Mouse (Mus musculus): ENCODE data around the gene 4933430I17Rik.
"Not testable (repeated sequence)": the region's sequence is repeated elsewhere in the genome, so short reads cannot be mapped to it uniquely, and the experiment has no call there.

4933430I17Rik gene

GRCm38 (mm10) chr4:62544801-62545200 lies 19.6 kb downstream of the 4933430I17Rik start:
- DNase-seq (ENCODE audit: low read depth, low spot score) = no peak

GRCm38 (mm10) chr4:62551966-62552365 lies 26.8 kb downstream of the 4933430I17Rik start:
- DNase-seq (ENCODE audit: low read depth, low spot score) = no peak

DNA sequence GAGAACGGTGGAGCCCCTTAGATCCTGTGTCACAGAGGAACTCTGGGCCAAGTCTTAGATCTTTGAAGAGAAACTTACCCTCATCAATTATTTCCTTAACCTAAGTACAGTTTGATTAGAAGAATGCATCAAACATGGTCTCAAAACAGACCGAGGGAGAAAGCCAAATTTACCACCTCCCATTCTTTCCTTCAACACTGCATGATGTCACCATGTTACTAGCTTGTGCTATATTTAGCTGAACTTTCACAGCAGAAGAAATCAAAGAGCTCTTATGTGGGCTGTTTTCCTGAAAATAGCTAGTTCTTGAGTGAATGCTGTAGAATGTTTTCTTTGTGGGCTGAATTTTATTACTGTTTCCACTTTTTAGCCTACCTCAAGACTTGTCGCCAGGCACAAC lies 32.3 kb downstream of the 4933430I17Rik start:
- DNase-seq (ENCODE audit: low read depth, low spot score) = no peak

DNA sequence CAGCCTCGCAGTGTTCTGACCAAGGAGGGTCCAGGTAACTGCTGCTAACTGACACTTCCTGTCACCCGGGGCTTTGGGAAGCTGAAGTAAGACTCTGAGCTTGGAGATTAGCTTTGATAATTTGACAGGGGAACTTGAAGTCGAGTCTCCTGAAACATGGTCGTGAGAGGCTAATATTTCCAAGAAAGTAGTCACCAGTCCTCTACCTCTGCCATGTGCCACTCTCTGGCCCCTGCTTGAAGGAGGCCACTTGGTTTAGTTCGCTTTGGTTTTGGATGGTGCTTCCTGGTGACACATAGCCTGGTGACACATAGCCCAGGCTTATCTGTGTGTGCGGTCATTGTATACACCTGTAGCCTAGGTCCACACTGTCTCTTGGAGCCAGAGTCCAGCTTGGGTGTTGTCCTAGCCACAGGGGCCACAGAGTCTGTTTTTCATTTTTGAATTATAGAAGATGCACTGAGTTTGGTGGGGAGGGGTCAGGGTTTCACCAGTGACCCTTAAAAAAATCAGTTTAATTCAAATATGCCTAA lies 34.7 kb downstream of the 4933430I17Rik start, which contains the start of gene Rgs3:
Gene Rgs3 (plus strand): TSS at position 51 of the 533 bp plus-strand sequence.
- DNase-seq (ENCODE audit: low read depth, low spot score) = no peak

DNA sequence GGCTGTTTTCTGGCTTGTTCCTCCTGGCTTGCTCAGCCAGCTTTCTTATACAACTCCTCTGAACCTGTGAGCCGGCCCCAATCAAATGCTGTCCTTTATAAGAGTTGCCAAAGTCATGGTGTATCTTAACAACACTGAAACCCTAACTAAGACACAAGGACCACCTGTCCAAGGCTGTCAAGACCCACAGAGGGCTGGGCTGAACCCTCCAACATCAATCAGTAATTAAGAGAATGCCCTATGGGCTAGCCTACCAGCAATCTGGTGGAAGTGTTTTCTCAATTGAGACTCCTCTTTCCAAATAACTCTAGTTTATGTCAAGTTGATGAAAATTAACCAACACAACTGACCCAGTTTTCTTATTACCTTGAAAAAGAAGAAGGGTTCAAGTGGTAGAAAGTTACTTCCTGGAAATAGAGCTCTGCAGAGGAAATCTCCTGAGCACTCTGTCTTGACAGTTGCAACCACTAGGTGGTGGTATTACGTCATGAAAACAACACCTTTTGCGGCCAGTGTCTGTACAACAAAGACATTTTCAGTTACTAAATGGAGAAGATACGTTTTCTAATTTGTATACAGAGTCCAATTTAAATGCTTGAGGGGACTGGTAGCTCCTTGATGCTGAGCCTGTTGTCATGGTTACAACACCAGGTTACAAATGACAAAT lies 35.9 kb downstream of the 4933430I17Rik start:
- DNase-seq (ENCODE audit: low read depth, low spot score) = peak; percentile 85

DNA sequence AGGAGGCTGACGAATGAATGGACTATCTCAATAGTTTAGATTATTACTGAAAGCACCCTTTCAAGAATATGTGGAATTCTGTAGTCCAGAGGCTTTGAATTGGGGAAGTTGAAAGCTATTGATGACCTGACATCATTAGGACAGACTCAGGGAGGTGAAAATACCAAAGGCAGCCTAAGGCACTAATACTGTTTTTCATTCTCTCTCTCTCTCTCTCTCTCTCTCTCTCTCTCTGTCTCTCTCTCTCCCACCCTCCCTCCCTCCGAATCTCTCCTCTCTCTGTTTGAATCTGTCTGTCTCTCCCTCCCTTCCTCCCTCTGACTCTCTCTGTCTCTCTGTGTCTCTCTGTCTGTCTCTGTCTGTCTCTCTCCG lies 36.4 kb downstream of the 4933430I17Rik start:
- DNase-seq (ENCODE audit: low read depth, low spot score) = no peak

GRCm38 (mm10) chr4:62562006-62562405 lies 36.8 kb downstream of the 4933430I17Rik start:
- DNase-seq (ENCODE audit: low read depth, low spot score) = no peak

- DNase-seq (ENCODE audit: low read depth, low spot score) = no peak
Measured at GRCm38 (mm10) chr4:62566530-62566929, 41.4 kb downstream of the 4933430I17Rik start.

GRCm38 (mm10) chr4:62567696-62568095 lies 42.5 kb downstream of the 4933430I17Rik start:
- DNase-seq (ENCODE audit: low read depth, low spot score) = no peak

- DNase-seq (ENCODE audit: low read depth, low spot score) = no peak
Measured at GRCm38 (mm10) chr4:62568359-62568758, 43.2 kb downstream of the 4933430I17Rik start.

GRCm38 (mm10) chr4:62569603-62570002 lies 44.4 kb downstream of the 4933430I17Rik start:
- no peak for DNase-seq (ENCODE audit: low read depth, low spot score)

GRCm38 (mm10) chr4:62570029-62570428 lies 44.9 kb downstream of the 4933430I17Rik start:
- DNase-seq (ENCODE audit: low read depth, low spot score) = no peak

GRCm38 (mm10) chr4:62582365-62583264 lies 57.4 kb downstream of the 4933430I17Rik start:
- DNase-seq (ENCODE audit: low read depth, low spot score) = no peak

DNA sequence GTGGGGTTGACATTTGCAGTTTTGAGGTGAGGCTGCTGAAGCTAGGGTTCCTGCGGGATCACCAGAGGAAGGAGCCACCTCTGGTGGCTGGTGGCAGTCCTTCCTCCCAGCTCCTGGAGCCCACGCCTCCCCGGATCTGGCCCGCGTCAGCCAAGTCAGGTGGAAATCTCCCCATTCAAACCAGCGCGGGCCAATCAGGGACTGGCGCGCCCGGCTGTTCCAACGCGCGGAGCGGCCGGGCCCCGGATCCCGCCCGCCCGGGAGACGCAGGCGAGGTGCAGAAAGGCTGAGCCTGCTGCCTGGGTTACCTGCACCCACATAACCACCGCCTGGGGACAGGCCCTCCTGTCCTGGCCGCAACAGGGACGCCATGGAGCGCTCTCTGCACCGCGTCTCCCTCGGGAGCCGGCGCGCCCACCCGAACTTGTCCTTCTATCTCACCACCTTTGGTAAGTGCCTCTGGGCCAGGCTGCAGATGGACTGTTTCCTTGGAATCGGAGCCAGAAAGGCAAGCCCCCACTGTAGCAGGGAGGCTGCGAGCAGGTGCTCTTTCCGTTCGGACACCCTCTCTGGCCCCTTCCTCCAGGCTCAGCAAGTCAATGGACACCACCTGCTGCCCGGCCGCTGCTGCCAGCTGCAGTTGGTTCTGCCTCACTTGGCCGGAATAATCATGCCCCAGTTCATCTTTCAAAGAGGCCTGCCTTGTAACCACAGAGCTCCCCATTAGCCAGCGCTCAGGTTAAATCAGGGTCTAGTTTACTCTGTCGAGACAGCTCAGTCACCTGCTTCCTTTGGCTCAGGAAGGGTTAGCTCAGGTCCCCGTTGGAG lies 58.3 kb downstream of the 4933430I17Rik start:
- DNase-seq (ENCODE audit: low read depth, low spot score) = no peak

DNA sequence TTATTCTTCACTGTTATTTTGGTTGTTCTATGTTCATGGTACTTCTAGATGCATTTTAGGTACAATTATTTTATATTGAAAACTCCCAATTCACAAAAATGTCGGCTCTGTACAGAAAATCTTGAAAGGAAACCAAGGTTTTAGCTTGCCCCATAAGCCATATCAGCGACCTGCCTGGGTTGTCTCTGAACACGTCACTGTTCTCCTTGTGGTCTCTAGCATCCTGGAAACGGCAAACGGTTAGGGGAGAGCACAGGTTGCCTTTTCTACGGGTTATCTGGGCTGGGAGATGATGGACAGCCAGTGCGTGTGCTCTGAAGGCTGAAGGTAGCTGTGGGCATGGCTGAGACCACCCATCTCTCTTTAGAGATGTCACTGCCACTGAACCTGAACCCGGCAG lies 61.9 kb downstream of the 4933430I17Rik start:
- DNase-seq (ENCODE audit: low read depth, low spot score) = no peak

DNA sequence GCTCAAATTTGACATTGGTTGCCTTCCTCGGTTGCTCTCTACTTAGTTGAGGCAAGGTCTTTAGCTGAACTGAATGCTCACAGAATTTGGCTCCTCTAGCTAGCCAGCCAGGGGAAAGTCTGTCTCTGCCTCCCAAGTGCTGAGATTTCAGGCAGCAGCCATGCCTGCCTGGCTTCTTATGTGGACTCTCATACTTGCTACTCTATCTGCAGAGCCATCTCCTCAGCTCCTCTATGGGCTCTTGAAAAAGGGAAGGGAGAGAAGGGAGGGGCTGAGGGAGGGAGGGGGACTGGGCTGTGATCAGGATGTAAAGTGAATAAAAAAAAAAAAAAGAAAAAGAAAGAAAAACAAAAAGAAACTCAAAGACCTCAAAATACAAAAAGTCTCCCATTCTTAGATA lies 65.7 kb downstream of the 4933430I17Rik start:
- no peak for DNase-seq (ENCODE audit: low read depth, low spot score)

GRCm38 (mm10) chr4:62591326-62591725 lies 66.2 kb downstream of the 4933430I17Rik start:
- DNase-seq (ENCODE audit: low read depth, low spot score) = no peak

GRCm38 (mm10) chr4:62593546-62594240 lies 68.5 kb downstream of the 4933430I17Rik start:
- not testable (repeated sequence) for DNase-seq (ENCODE audit: low read depth, low spot score)

DNA sequence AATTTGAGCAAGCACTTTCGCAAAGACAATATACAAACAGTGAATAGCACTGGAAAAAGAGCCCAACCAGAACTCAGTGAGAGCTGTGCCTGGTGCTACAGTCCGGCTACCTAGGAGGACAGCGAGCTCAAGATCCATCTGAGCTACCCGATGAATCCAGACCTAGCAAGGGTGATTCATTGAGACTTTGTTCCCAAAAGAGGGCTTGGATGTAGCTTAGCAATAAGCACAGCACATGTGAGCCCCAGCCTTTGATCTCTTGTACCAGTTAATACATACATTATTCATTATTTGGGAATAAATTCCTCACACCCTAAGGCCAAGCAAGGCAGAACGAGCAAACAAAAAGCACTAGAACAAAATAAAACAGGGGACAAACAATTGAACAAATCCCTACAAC lies 69.3 kb downstream of the 4933430I17Rik start:
- no peak for DNase-seq (ENCODE audit: low read depth, low spot score)

DNA sequence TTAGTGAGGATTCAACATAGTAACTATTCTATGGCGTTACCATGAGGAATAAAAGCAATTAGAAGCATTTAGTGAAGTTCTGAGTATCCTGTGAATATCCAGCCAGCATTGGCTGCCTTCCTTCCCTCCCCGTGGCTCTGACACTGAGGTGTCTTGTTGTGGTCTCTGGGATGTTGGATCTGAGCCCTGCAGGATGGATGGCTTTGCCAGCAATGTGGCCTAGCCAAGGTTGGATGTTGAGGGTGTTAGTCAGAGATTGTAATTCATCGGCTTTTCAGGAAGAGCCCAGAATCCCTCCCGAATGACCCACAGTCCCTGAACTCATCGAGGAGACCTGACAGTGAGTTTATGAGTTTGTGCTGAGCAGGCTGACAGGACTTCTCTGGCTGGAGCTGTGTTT lies 70.9 kb downstream of the 4933430I17Rik start:
- no peak for DNase-seq (ENCODE audit: low read depth, low spot score)

Data from forelimb bud, embryonic 11.5 days (tissue).